Mouse (Mus musculus): ENCODE results near the gene Zfp568.
"Not testable (repeated sequence)": the region's sequence is repeated elsewhere in the genome, so short reads cannot be mapped to it uniquely, and the experiment has no call there.

Gene Zfp568

DNA sequence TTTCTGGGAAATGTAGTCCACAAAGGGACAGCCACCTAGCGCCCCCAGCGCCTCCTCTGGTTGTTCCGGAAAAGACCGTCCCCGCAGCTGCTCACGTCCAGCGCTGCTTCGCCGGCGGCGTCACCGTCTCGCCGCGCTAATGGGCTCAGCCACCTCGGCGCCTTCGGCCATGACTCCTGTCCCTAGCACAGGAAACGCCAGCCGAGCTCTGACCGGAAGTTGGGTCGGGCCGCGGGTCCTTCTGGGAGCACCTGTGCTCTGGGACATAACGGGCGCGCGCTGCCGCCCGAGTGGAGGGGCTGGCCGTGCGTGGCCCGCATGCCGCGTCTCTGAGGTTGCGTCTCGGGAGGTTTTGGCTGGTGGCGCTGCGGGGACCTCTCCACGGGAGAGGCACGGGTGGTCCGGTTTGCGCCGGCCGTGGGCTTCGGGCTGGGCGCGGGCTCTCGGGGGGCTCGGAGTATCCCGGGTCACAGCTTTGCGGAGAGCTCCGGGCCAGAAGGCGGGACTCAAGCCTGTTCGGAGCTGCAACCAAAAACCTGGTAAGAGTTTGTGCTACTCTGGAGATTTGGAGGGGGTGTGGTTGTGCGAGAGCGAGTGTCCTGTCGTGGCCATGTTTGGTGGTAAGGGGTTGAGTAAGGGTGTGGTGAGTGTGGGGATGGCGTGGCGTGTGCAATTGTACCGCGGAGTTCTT lies at the start of gene Zfp568:
Gene Zfp568, plus strand, starts transcription at position 266 of the 691 bp plus-strand sequence.
- in situ Hi-C loops (cut with MboI, MseI) = no loop called here

- in situ Hi-C loops (cut with MboI, MseI) = no loop called here
Observed at GRCm38 (mm10) chr7:29938856-29939255, 44.9 kb upstream of the Zfp568 start.

- in situ Hi-C loops (cut with MboI, MseI) = no loop called here
Observed at GRCm38 (mm10) chr7:29941027-29941426, 42.7 kb upstream of the Zfp568 start.

GRCm38 (mm10) chr7:29942740-29943139 lies 41.0 kb upstream of the Zfp568 start:
- in situ Hi-C loops (cut with MboI, MseI) = no loop called here

DNA sequence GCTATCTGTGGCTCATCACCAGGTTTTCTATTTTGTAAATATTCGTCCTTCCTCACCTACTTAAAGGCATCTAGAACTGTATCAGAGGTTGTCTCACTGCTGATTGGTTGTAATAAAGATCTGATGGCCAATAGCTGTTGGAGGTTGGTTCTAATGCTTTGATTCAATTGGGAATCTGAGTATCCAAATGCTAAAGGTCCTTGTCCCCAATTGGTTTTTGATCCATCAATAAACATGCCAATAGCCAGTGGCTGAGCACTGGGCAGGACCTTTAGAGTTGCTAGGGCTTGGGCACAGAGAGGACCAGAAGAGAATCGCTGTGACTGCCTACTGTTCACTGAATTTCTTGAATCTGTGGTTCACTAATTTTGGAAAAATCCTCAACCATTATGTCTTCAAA lies 40.0 kb upstream of the Zfp568 start:
- in situ Hi-C loops (cut with MboI, MseI) = no loop called here

- in situ Hi-C loops (cut with MboI, MseI) = no loop called here
Observed at GRCm38 (mm10) chr7:29944201-29944600, 39.6 kb upstream of the Zfp568 start.

- in situ Hi-C loops (cut with MboI, MseI) = loop anchor here (5.0 kb wide), 1 partner anchor 91 kb away; no protein-coding TSS in a partner anchor
Observed at GRCm38 (mm10) chr7:29953086-29953485, 30.7 kb upstream of the Zfp568 start.

GRCm38 (mm10) chr7:29953513-29954401 lies 30.0 kb upstream of the Zfp568 start, which contains the start of gene Zfp74:
Gene Zfp74 (minus strand): TSS chr7:29954089.
- in situ Hi-C loops (cut with MboI, MseI) = loop anchor here (5.0 kb wide), 1 partner anchor 91 kb away; no protein-coding TSS in a partner anchor

- in situ Hi-C loops (cut with MboI, MseI) = loop anchor here (5.0 kb wide), 1 partner anchor 92 kb away; no protein-coding TSS in a partner anchor
Observed at GRCm38 (mm10) chr7:29954731-29955130, 29.0 kb upstream of the Zfp568 start.

DNA sequence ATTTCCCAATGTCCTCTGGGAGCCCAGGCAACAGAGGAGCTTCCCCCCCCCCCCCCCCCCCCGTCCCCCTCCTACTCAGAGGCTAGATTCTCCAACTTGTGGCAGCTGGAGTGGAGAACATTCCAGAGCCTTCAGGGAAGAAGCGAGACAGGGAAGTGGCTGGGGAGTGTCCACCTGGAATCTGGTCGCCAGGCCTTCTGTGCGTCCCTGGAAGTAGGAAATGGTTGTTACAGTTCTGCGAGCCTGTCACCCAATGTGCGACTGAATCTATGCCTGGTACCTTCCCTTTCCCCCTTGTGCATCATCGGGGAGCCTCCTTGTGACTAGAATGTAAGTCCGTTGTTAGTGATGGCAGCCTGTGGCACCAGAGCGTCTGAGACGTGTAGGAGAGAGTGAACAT lies 27.5 kb upstream of the Zfp568 start:
- in situ Hi-C loops (cut with MboI, MseI) = no loop called here

- in situ Hi-C loops (cut with MboI, MseI) = no loop called here
Observed at GRCm38 (mm10) chr7:29958125-29958724, 25.5 kb upstream of the Zfp568 start.

DNA sequence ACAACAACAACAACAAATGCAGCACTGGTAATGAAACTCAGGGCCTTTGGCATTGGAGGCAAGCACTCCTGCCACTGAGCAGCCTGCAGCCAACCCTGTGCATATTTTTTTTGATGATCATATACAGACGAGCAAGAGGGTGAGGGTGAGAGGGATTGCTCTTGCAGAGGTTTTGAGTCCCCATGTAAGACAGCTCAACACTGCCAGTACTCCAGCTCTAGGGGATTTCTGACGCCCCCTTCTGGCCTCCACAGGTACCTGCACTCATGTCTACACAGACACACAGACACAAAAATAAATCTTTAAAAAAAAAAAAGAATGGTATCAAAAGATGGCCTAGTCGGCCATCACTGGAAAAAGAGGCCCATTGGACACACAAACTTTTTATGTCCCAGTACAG lies 24.8 kb upstream of the Zfp568 start:
- in situ Hi-C loops (cut with MboI, MseI) = no loop called here

- in situ Hi-C loops (cut with MboI, MseI) = not testable (repeated sequence)
Observed at GRCm38 (mm10) chr7:29965115-29965810, 18.5 kb upstream of the Zfp568 start.

- in situ Hi-C loops (cut with MboI, MseI) = no loop called here
Observed at GRCm38 (mm10) chr7:29970686-29971085, 13.1 kb upstream of the Zfp568 start.

DNA sequence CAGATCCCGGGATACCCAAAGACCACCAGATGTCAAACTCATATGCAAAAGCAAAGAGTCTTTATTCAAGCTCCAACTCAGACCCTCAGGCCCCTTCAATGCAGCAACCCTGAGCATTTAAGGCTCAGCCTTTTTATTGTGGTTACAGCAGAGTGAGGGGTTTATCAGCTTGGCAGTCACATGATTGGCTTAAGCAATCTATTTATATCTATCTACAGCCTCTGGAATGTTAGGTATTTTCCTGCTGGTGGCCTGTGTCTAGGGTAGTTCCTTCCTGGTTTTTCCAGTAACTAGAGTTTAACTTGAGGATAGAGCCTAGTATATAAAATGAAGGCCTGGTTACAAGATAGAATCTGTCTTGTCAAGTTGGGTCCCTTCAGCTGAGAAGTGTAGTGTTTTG lies 3.0 kb upstream of the Zfp568 start:
- in situ Hi-C loops (cut with MboI, MseI) = no loop called here

GRCm38 (mm10) chr7:29981455-29981854 lies 2.3 kb upstream of the Zfp568 start:
- in situ Hi-C loops (cut with MboI, MseI) = no loop called here

GRCm38 (mm10) chr7:29981860-29982259 lies 1.9 kb upstream of the Zfp568 start:
- in situ Hi-C loops (cut with MboI, MseI) = no loop called here

GRCm38 (mm10) chr7:29982341-29982740 lies 1.4 kb upstream of the Zfp568 start:
- in situ Hi-C loops (cut with MboI, MseI) = no loop called here

DNA sequence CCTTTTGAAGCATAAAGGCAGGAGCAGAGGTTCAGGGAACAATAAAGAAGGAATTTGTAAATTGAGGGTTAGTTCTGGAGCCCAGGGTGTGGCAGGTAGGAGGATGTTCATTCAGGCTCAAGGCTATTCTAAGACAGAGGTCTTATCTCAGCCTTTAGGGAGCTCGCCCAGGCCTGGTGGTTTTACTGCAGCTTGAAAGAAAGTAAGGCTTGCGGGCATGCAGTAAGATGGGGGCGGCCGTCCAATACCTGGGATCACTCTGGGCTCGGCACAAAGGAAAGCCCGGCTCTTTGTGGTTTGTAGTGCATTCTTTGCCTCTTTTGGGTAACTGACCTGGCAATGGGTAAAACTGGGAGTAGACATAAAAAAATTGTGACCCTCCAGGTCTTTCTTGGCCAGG lies 824 bp upstream of the Zfp568 start:
- in situ Hi-C loops (cut with MboI, MseI) = no loop called here

DNA sequence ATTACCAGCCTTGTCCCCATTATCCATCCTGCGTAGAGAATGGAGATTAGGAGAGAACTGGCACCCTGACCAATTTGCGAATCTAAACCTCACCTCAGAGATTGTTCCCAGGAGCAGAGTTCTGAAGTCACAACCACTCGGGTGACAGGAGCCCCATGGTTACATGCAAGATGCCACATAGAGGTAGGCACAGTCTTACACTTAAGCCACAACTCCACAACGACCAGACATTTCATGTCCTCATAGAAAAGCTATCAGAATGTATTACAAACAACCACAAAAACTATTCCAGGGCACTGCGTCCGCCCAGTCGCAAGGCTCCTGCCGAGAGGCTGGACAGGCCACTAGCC lies 440 bp upstream of the Zfp568 start:
- in situ Hi-C loops (cut with MboI, MseI) = no loop called here

DNA sequence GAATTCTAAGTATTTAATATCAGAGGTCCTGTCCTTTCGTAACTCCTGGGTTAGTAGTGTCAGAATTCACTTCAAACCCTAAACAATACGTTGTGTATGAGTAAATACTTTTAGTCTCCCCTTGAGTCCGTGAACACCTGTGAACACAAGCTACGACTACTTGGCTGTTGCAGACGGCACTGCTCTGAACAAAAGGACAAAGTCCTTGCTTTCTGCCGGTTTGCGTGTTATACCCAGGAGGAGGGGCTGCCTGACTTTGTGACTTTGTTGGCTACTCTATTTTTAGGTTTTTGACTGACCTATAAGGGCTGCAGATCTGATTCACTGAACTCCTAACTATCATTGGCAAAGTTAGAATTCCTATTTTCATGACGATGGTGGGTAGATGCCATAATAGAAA lies 2.3 kb downstream of the Zfp568 start:
- in situ Hi-C loops (cut with MboI, MseI) = no loop called here

DNA sequence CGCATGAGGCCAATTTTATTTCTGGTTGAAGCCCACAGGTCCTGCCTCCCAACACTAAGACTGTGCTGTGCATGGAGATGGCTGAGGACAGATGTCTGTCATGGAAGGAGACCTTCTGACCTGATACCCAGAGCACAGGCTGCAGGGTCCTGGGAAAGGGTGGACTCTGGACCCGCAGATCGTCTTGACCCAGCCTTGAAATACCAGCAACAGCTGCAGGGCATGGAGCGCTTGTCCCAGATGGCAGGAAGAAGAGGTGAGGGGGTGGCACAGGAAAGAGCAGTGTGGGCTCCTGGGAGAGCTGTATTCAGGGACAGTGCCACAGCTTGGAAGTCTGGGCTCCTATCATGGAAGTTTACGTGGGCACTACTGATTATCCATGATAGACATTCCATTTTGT lies 3.8 kb downstream of the Zfp568 start:
- in situ Hi-C loops (cut with MboI, MseI) = no loop called here

All from T-helper 1 cell (primary cell).